Mouse (Mus musculus): Measurements from ENCODE around the gene Prune1. TPM values are rescaled to one million over a fixed set of nuclear protein-coding genes. Genes with fewer than 3 reads are reported as not detected.

The Prune1 gene
- polyA plus RNA-seq, 1 experiment from 2014 or later, result 55.6 TPM

DNA sequence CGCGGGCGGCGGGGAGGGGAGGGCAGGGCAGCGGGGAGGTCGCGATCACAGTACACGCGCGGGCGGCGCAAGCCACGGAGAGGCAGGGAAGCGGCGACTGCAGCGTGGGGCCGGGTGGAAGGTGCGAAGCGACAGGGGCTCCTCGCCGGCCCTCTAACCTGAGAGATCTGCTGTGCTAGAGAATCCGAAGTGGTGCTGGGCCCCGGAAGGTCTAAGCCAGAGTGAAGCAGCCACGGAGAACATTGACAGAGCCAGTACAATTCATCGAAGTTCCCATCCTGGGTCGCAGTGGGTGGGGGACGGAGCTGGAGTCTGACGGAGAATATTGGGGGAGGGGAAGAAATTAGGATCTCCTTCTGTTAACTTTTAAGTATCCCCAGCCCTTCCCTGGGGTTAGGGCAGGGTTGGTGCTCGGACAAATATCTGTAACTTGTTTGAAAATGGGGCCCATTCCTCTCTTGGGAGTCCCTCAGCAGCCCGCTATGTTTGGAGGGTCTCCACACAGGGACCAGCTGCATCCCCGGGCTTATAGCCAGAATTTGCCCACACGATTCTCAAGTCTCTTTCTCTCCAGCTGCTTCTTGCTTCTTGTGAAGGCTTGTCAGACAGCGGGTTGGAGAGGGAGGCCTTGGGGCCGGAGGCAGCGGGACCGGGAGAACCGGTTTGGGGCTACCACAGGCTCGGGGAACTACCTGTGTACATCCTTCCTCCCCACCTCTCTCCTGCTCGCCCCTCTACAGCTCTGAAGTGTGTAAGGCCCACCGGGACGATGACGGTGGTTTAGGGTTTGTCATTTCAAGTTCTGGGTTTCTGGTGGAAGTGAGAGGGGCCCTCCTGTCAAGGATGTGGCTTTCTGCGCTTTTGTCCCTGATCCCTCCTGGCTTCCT lies 52.7 kb downstream of the Prune1 start:
- Histone ChIP-seq H3K4me1 (replicated peaks; ENCODE audit: control insufficient read depth, insufficient read depth, low read length) (peaks cover 46% of the 10 kb centered on the region), H3K9me3 (ENCODE audit: control insufficient read depth, low read length) (no peaks in the 10 kb centered on the region), H3K27ac (ENCODE audit: low read length) (peak overlapping the region; percentile 98), H3K27me3 (replicated peaks; ENCODE audit: control insufficient read depth, insufficient read depth, low read length) (no peaks in the 10 kb centered on the region), H3K4me3 (replicated peaks; ENCODE audit: low read length) (peak overlapping the region; percentile 84), H3K36me3 (ENCODE audit: control insufficient read depth, insufficient read depth) (peaks cover 22% of the 10 kb centered on the region), H3K4me2 (ENCODE audit: low read length) (peak overlapping the region; percentile 74), H3K9ac (replicated peaks; ENCODE audit: low read depth, low read length) (peak overlapping the region; percentile 91)
- ATAC-seq, result peak; percentile 16
- WGBS, result 0% methylated on average over 43 of the region's 43 CpGs

DNA sequence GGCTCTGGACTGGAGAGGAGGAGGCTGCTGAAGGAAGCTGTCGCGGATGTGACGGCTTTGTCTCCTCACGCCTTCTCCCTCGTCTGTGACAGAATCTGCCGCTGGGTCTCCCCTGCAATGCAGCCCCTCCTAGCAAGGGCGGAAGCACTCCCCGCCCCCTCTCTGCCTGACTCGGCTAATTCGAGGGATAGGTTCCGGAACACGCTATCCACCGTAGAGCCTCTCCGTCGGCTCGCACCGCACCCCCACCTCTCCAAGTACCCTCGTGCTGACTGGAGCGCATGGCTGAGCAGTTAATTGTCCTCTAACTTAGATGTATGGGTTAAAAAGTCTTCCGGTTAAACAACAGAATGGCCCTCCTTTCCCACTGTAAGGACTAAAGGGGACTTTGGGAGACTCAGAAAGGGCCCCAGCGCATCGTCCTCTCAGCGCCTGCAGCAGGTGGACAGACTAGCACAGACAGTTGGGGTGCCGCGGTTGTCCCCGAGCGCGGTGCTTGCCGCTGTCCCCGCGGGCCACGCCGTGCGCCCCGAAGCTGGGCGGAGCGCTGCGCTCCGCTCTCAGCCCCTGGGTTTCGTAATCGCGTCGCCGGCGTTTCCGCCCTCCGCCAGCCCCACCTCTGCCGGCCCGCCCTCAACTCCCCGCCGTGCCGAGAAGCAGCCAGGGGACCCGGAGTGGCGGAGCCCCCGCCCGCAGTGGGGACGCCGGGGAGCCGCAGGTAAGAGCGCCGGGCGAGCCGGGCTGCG lies 53.6 kb downstream of the Prune1 start, which contains the start of gene Cdc42se1:
Gene Cdc42se1 (plus strand): TSS at position 585 of the 746 bp plus-strand sequence.
- under 1% methylated on average over 59 of the region's 64 CpGs for WGBS
- Histone ChIP-seq H3K9ac (replicated peaks; ENCODE audit: low read depth, low read length) (peak within 1 kb of the TSS; percentile 91), H3K4me2 (ENCODE audit: low read length) (peak within 1 kb of the TSS; percentile 74), H3K27me3 (replicated peaks; ENCODE audit: control insufficient read depth, insufficient read depth, low read length) (no peaks in the 10 kb centered on the region), H3K36me3 (ENCODE audit: control insufficient read depth, insufficient read depth) (peaks cover 22% of the 10 kb centered on the region), H3K4me3 (replicated peaks; ENCODE audit: low read length) (peak within 1 kb of the TSS; percentile 84), H3K4me1 (replicated peaks; ENCODE audit: control insufficient read depth, insufficient read depth, low read length) (peaks cover 48% of the 10 kb centered on the region), H3K27ac (ENCODE audit: low read length) (peak within 1 kb of the TSS; percentile 98), H3K9me3 (ENCODE audit: control insufficient read depth, low read length) (no peaks in the 10 kb centered on the region)
- peak; percentile 92 for ATAC-seq

DNA sequence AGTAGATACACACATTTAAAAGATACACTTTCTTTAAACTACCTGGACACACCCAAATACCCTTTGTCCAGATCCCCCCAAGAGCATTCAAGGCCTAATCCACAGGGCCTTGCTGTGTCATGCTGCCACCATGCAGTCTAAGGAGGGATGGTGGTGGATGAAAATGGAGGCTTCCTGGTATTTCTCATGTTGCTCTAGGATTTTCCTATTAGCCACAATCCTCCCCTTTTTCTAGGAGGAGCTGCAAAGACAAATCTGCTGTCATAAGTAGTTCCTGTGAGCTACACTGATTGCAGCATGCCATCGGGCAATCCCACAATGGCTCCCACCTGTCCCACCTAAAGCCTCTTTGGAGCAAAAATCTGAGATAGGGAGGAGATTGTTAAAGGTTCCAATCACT lies 54.7 kb downstream of the Prune1 start:
- no peak for ATAC-seq
- 0% methylated on average over 1 of the region's 1 CpGs for WGBS
- H3K4me2 ChIP-seq (ENCODE audit: low read length), result peak overlapping the region; percentile 74
- H3K9me3 ChIP-seq (ENCODE audit: control insufficient read depth, low read length), result no peaks in the 10 kb centered on the region
- H3K36me3 ChIP-seq (ENCODE audit: control insufficient read depth, insufficient read depth), result peaks cover 22% of the 10 kb centered on the region
- no peaks in the 10 kb centered on the region for H3K27me3 ChIP-seq (replicated peaks; ENCODE audit: control insufficient read depth, insufficient read depth, low read length)
- peaks cover 57% of the 10 kb centered on the region for H3K4me1 ChIP-seq (replicated peaks; ENCODE audit: control insufficient read depth, insufficient read depth, low read length)
- peak overlapping the region; percentile 98 for H3K27ac ChIP-seq (ENCODE audit: low read length)
- H3K9ac ChIP-seq (replicated peaks; ENCODE audit: low read depth, low read length), result peak overlapping the region; percentile 91
- peak overlapping the region; percentile 84 for H3K4me3 ChIP-seq (replicated peaks; ENCODE audit: low read length)

DNA sequence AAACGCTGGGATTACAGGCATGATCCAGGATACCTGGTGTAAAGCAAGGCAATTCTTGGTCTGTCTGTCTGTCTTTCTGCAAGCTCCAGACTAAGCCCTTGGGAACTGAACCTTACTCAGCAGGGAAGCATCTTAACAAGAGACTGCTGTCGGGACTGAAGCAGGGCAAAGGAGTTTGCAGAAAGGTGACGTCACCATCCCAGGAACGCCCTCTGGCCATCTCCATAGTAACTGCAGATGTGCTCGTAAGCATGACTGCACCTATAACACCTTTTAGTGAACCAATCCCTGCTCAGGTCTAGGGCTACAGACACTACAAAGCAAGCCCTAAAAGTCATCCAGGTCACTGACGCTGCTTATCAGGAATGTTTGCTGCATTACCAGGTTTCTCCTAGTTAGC lies 57.6 kb downstream of the Prune1 start:
- H3K27ac ChIP-seq (ENCODE audit: low read length), result no peak overlapping the region
- no peaks in the 10 kb centered on the region for H3K27me3 ChIP-seq (replicated peaks; ENCODE audit: control insufficient read depth, insufficient read depth, low read length)
- no peak overlapping the region for H3K4me3 ChIP-seq (replicated peaks; ENCODE audit: low read length)
- peaks cover 31% of the 10 kb centered on the region for H3K36me3 ChIP-seq (ENCODE audit: control insufficient read depth, insufficient read depth)
- peak overlapping the region; percentile 28 for H3K4me2 ChIP-seq (ENCODE audit: low read length)
- H3K4me1 ChIP-seq (replicated peaks; ENCODE audit: control insufficient read depth, insufficient read depth, low read length), result peaks cover 37% of the 10 kb centered on the region
- H3K9me3 ChIP-seq (ENCODE audit: control insufficient read depth, low read length), result no peaks in the 10 kb centered on the region
- 11% methylated on average over 6 of the region's 6 CpGs for WGBS
- ATAC-seq, result no peak
- no peak overlapping the region for H3K9ac ChIP-seq (replicated peaks; ENCODE audit: low read depth, low read length)

DNA sequence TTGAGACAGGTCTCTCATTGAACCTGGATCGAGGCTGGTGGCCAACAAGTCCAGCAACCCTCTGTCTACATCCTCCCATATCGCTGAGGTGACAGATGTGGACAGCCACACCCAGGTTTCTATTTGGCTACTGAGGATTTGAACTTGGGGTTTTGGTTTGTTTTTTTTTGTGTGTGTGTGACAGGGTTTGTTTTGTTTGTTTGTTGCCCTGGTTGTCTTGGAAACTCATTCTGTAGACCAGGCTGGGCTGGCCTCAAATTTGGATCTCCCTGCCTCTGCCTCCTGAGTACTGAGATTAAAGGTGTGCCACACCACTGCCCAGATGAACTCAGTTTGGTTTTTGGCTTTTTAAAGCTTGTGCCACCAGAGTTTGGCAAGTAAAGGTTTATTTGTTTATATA lies 58.8 kb downstream of the Prune1 start:
- ATAC-seq, result no peak
- Histone ChIP-seq H3K27ac (ENCODE audit: low read length) (no peak overlapping the region), H3K9ac (replicated peaks; ENCODE audit: low read depth, low read length) (no peak overlapping the region), H3K4me3 (replicated peaks; ENCODE audit: low read length) (no peak overlapping the region), H3K36me3 (ENCODE audit: control insufficient read depth, insufficient read depth) (peaks cover 33% of the 10 kb centered on the region), H3K4me1 (replicated peaks; ENCODE audit: control insufficient read depth, insufficient read depth, low read length) (peaks cover 40% of the 10 kb centered on the region), H3K9me3 (ENCODE audit: control insufficient read depth, low read length) (no peaks in the 10 kb centered on the region), H3K27me3 (replicated peaks; ENCODE audit: control insufficient read depth, insufficient read depth, low read length) (no peaks in the 10 kb centered on the region), H3K4me2 (ENCODE audit: low read length) (no peak overlapping the region)
- 95% methylated on average over 2 of the region's 2 CpGs for WGBS

DNA sequence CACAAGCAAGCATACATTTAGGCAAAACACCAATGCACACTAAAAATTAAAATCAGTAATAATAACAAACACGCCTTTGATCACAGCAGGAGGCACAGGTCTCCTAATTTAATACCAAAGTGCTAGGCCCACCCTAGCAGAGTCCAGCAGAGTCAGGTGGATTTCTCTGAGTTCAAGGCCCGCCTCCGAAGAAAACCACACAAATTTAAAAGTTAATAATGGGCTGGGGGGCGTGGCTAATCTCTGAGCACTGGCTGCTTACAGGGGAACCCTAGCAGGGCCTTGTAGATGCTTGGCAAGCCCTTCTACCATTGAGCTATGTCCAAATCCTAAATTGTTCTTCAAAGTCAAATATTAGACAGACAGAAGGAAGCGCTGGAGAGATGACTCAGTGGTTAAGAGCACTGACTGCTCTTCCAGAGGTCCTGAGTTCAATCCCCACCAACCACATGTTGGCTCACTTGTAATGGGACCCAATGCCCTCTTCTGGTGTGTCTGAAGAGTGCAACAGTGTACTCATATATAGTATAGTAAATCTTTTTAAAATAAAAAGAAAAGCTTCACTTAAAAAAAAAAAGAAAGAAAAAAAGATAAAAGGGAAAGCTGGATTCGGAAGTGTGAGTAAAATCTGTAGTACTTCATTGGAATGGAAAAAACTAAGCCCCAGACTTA lies 63.3 kb downstream of the Prune1 start:
- Histone ChIP-seq H3K9ac (replicated peaks; ENCODE audit: low read depth, low read length) (no peak overlapping the region), H3K27ac (ENCODE audit: low read length) (peak overlapping the region; percentile 97), H3K36me3 (ENCODE audit: control insufficient read depth, insufficient read depth) (peaks cover 30% of the 10 kb centered on the region), H3K27me3 (replicated peaks; ENCODE audit: control insufficient read depth, insufficient read depth, low read length) (no peaks in the 10 kb centered on the region), H3K4me1 (replicated peaks; ENCODE audit: control insufficient read depth, insufficient read depth, low read length) (peaks cover 24% of the 10 kb centered on the region), H3K9me3 (ENCODE audit: control insufficient read depth, low read length) (no peaks in the 10 kb centered on the region), H3K4me3 (replicated peaks; ENCODE audit: low read length) (peak overlapping the region; percentile 77; the same call in 1 of the 2 replicates), H3K4me2 (ENCODE audit: low read length) (peak overlapping the region; percentile 67)
- ATAC-seq, result no peak
- WGBS, result 84% methylated on average over 6 of the region's 6 CpGs

DNA sequence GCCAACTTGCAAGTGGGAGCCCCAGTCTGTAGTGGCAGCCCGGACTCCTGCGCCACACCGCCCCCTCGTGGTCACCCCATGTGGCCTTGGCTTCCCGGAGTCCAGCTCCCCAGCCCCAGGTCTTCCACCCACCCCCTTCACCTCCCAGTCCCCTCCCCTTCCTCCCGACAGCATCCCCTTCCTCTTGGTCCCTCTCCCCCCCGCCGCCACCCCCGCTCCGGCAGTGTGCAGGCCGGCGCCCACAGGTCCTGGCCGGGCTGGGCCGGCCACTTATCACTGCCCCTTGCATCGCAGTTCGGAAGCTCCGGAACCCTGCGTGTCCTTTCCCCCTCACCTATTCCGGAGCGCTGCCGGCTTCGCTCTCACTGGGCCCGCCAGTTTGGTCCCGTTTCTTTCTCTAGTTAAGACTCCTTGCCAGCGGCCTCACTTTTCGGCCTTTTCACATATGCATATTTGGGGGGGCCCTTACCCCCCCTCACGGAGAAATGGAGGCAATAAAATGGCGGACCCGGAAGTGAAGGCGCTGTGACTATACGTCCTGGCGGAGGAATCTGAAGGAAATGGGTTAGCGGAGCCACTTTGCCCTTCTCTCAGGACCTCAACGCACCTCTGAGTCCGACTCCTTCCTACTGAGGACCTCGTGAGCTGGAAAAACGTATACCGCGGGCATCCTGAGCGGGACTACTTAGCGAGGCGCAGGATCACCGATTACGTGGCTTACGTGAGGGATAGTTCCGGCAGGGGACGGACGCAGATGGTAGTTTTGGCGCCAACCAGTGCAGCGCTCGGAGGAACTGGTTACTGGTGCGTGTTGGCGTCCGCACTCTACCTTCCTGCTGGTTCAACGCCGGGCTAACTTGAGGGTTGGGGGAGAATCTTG lies 64.4 kb downstream of the Prune1 start, which contains the start of gene Gabpb2:
Gene Gabpb2 (minus strand): TSS at position 662 of the 880 bp plus-strand sequence.
- ATAC-seq, result peak; percentile 87
- H3K9me3 ChIP-seq (ENCODE audit: control insufficient read depth, low read length), result no peaks in the 10 kb centered on the region
- peak within 1 kb of the TSS; percentile 77 for H3K4me3 ChIP-seq (replicated peaks; ENCODE audit: low read length)
- H3K4me2 ChIP-seq (ENCODE audit: low read length), result peak within 1 kb of the TSS; percentile 67
- peak within 1 kb of the TSS; percentile 97 for H3K27ac ChIP-seq (ENCODE audit: low read length)
- peaks cover 20% of the 10 kb centered on the region for H3K36me3 ChIP-seq (ENCODE audit: control insufficient read depth, insufficient read depth)
- 1% methylated on average over 56 of the region's 56 CpGs for WGBS
- peaks cover 18% of the 10 kb centered on the region for H3K4me1 ChIP-seq (replicated peaks; ENCODE audit: control insufficient read depth, insufficient read depth, low read length)
- no peaks in the 10 kb centered on the region for H3K27me3 ChIP-seq (replicated peaks; ENCODE audit: control insufficient read depth, insufficient read depth, low read length)
- peak within 1 kb of the TSS; percentile 89 for H3K9ac ChIP-seq (replicated peaks; ENCODE audit: low read depth, low read length)

DNA sequence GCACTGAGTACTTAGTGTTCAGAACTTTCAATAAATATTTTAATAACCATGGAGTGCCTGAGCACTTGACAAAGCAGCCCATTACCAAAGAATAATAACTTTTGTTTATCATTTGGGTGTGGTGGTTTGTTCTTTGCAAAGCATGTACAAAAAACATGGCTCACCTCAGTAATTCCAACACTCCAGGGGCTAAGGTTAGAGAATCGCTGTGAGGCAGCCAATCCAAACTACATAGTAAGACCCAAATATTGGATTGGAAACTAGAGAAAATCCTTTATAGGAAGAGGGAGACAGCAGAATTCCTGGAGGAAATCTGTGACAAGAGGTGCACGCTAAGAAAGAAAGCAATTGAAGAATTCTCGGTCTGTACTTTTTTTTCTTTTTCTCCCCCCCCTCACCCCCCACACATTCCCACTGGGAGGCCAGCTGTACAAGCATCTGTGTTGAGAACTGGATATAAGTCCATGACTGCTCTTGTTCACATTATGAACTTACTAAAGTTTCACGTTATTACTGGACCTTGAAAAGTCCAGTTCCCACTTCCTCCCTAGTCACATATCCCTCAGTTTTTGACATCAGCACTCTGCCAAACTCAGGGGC lies 65.1 kb downstream of the Prune1 start:
- no peak for ATAC-seq
- H3K4me2 ChIP-seq (ENCODE audit: low read length), result peak overlapping the region; percentile 67
- no peaks in the 10 kb centered on the region for H3K9me3 ChIP-seq (ENCODE audit: control insufficient read depth, low read length)
- peaks cover 17% of the 10 kb centered on the region for H3K36me3 ChIP-seq (ENCODE audit: control insufficient read depth, insufficient read depth)
- peak overlapping the region; percentile 97 for H3K27ac ChIP-seq (ENCODE audit: low read length)
- peaks cover 14% of the 10 kb centered on the region for H3K4me1 ChIP-seq (replicated peaks; ENCODE audit: control insufficient read depth, insufficient read depth, low read length)
- no peaks in the 10 kb centered on the region for H3K27me3 ChIP-seq (replicated peaks; ENCODE audit: control insufficient read depth, insufficient read depth, low read length)
- 16% methylated on average over 4 of the region's 4 CpGs for WGBS
- H3K9ac ChIP-seq (replicated peaks; ENCODE audit: low read depth, low read length), result peak overlapping the region; percentile 89
- H3K4me3 ChIP-seq (replicated peaks; ENCODE audit: low read length), result peak overlapping the region; percentile 77
